Mouse (Mus musculus): ENCODE measurements around the gene Lrrc25.

GRCm38 (mm10) chr8:70591569-70591968, 24.4 kb upstream of the Lrrc25 start:
- no peak for TF ChIP-seq EP300 (IDR thresholded peaks at IDR 0.05; ENCODE audit: low read length)
- no peak for TF ChIP-seq ETS1 (conservative IDR thresholded peaks at IDR 0.05; ENCODE audit: low read depth, low read length)
- no peak for TF ChIP-seq POLR2A (IDR thresholded peaks at IDR 0.05; ENCODE audit: low read depth, low read length)
